Mouse (Mus musculus): ENCODE measurements around the gene Topaz1.
"Not testable (repeated sequence)": the region's sequence is repeated elsewhere in the genome, so short reads cannot be mapped to it uniquely, and the experiment has no call there.

The Topaz1 gene

GRCm38 (mm10) chr9:122810212-122810611 lies 63.1 kb downstream of the Topaz1 start:
- no peak for DNase-seq (ENCODE audit: extremely low spot score, low spot score)

GRCm38 (mm10) chr9:122812386-122812785 lies 65.2 kb downstream of the Topaz1 start:
- DNase-seq (ENCODE audit: extremely low spot score, low spot score) = no peak

GRCm38 (mm10) chr9:122814775-122815174 lies 67.6 kb downstream of the Topaz1 start:
- DNase-seq (ENCODE audit: extremely low spot score, low spot score) = no peak

- no peak for DNase-seq (ENCODE audit: extremely low spot score, low spot score)
Measured at GRCm38 (mm10) chr9:122815239-122815851, 68.2 kb downstream of the Topaz1 start.

- no peak for DNase-seq (ENCODE audit: extremely low spot score, low spot score)
Measured at GRCm38 (mm10) chr9:122823374-122824017, 76.3 kb downstream of the Topaz1 start.

- no peak for DNase-seq (ENCODE audit: extremely low spot score, low spot score)
Measured at GRCm38 (mm10) chr9:122826743-122827142, 79.6 kb downstream of the Topaz1 start.

- DNase-seq (ENCODE audit: extremely low spot score, low spot score) = no peak
Measured at GRCm38 (mm10) chr9:122829826-122830380, 82.8 kb downstream of the Topaz1 start.

- no peak for DNase-seq (ENCODE audit: extremely low spot score, low spot score)
Measured at GRCm38 (mm10) chr9:122836126-122836525, 89.0 kb downstream of the Topaz1 start.

GRCm38 (mm10) chr9:122836790-122837189 lies 89.6 kb downstream of the Topaz1 start:
- no peak for DNase-seq (ENCODE audit: extremely low spot score, low spot score)

- DNase-seq (ENCODE audit: extremely low spot score, low spot score) = no peak
Measured at GRCm38 (mm10) chr9:122837216-122837615, 90.1 kb downstream of the Topaz1 start.

- DNase-seq (ENCODE audit: extremely low spot score, low spot score) = peak; percentile 21
Measured at GRCm38 (mm10) chr9:122837680-122838079, 90.5 kb downstream of the Topaz1 start.

- no peak for DNase-seq (ENCODE audit: extremely low spot score, low spot score)
Measured at GRCm38 (mm10) chr9:122843760-122844159, 96.6 kb downstream of the Topaz1 start, which contains the start of gene Gm35549. Gm35549 (minus strand) TSS chr9:122844035.

GRCm38 (mm10) chr9:122845621-122846020 lies 98.5 kb downstream of the Topaz1 start:
- no peak for DNase-seq (ENCODE audit: extremely low spot score, low spot score)

GRCm38 (mm10) chr9:122846156-122846555 lies 99.0 kb downstream of the Topaz1 start:
- no peak for DNase-seq (ENCODE audit: extremely low spot score, low spot score)

GRCm38 (mm10) chr9:122847811-122848311 lies 100.7 kb downstream of the Topaz1 start:
- not testable (repeated sequence) for DNase-seq (ENCODE audit: extremely low spot score, low spot score)
